Mouse (Mus musculus) neural tube, embryonic 15.5 days (tissue): ENCODE results near the gene 1700013G24Rik. TPM values are rescaled to one million over a fixed set of nuclear protein-coding genes. Genes with fewer than 3 reads are reported as not detected.

Source experiments
- ATAC-seq: fragments of 200-750 bp; cut with Nextera tagmentation; 2 replicates; pipeline ENCODE4 v1.8.0; 2017; ENCODE audit warnings: mild to moderate bottlenecking, moderate TSS enrichment, moderate library complexity; ENCODE audit not compliant: low FRiP score
- H3K27ac ChIP-seq: fragments of 300-500 bp; sonication (generic); replicated peaks from 2 replicates; pipeline ENCODE4 v1.5.1; 2015; ENCODE audit warnings: mild to moderate bottlenecking, inconsistent platforms
- H3K27me3 ChIP-seq: fragments of 300-500 bp; sonication (generic); replicated peaks from 2 replicates; pipeline ENCODE4 v1.6.1; 2015; ENCODE audit warnings: inconsistent platforms
- H3K36me3 ChIP-seq: fragments of 300-500 bp; sonication (generic); 2 replicates; pipeline ENCODE4 v1.6.1; 2015; ENCODE audit warnings: inconsistent platforms
- H3K4me1 ChIP-seq: fragments of 300-500 bp; sonication (generic); 2 replicates; pipeline ENCODE4 v1.6.1; 2015; ENCODE audit warnings: inconsistent platforms
- H3K4me2 ChIP-seq: fragments of 300-500 bp; sonication (generic); 2 replicates; pipeline ENCODE4 v1.6.1; 2015; ENCODE audit warnings: inconsistent platforms, mild to moderate bottlenecking, moderate library complexity
- H3K4me3 ChIP-seq: fragments of 300-500 bp; sonication (generic); replicated peaks from 2 replicates; pipeline ENCODE4 v1.5.1; 2015; ENCODE audit warnings: mild to moderate bottlenecking, inconsistent platforms
- H3K9ac ChIP-seq: fragments of 300-500 bp; sonication (generic); replicated peaks from 2 replicates; pipeline ENCODE4 v1.6.1; 2015; ENCODE audit warnings: mild to moderate bottlenecking, inconsistent platforms
- H3K9me3 ChIP-seq: fragments of 300-500 bp; sonication (generic); replicated peaks from 2 replicates; pipeline ENCODE4 v1.6.1; 2016; ENCODE audit warnings: inconsistent platforms
- WGBS: fragments of 180-500 bp; shearing (Covaris S2); methylation state at CpG from one replicate; pipeline ENCODE4 v1.1.7; 2015; ENCODE audit warnings: mixed read lengths; 5-methylcytosine and 5-hydroxymethylcytosine counted together
- polyA plus RNA-seq: library from polyadenylated mRNA; unstranded; fragments of >200 nt; fragmentation: Nextera tagmentation; extraction: Ambion mirVana; gene quantifications from 2 replicates; pipeline ENCODE4 v1.2.1, GENCODE M21; 2015

1700013G24Rik gene
- polyA plus RNA-seq, 1 experiment from 2014 or later, result not detected

- H3K9ac ChIP-seq, result no peak overlapping the region
- peaks cover 60% of the 10 kb centered on the region for H3K4me1 ChIP-seq
- ATAC-seq, result no peak
- H3K27ac ChIP-seq, result peak overlapping the region; percentile 65; the same call in 1 of the 2 replicates
- H3K4me2 ChIP-seq, result no peak overlapping the region
- no peaks in the 10 kb centered on the region for H3K36me3 ChIP-seq
- no peaks in the 10 kb centered on the region for H3K9me3 ChIP-seq
- H3K27me3 ChIP-seq, result no peaks in the 10 kb centered on the region
- no peak overlapping the region for H3K4me3 ChIP-seq
- 65% methylated on average over 8 of the region's 8 CpGs for WGBS
Observed at GRCm38 (mm10) chr4:137489996-137490395, 36.9 kb downstream of the 1700013G24Rik start.

GRCm38 (mm10) chr4:137492563-137492962, 39.5 kb downstream of the 1700013G24Rik start:
- H3K9me3 ChIP-seq, result no peaks in the 10 kb centered on the region
- no peak for ATAC-seq
- 65% methylated on average over 11 of the region's 11 CpGs for WGBS
- no peak overlapping the region for H3K9ac ChIP-seq
- peaks cover 41% of the 10 kb centered on the region for H3K4me1 ChIP-seq
- H3K27ac ChIP-seq, result no peak overlapping the region
- no peaks in the 10 kb centered on the region for H3K27me3 ChIP-seq
- H3K36me3 ChIP-seq, result no peaks in the 10 kb centered on the region
- no peak overlapping the region for H3K4me3 ChIP-seq
- no peak overlapping the region for H3K4me2 ChIP-seq

- 93% methylated on average over 4 of the region's 4 CpGs for WGBS
- ATAC-seq, result no peak
- H3K9me3 ChIP-seq, result no peaks in the 10 kb centered on the region
Observed at GRCm38 (mm10) chr4:137493187-137493586, 40.1 kb downstream of the 1700013G24Rik start.

GRCm38 (mm10) chr4:137494751-137495500, 41.8 kb downstream of the 1700013G24Rik start:
- WGBS, result 22% methylated on average over 19 of the region's 19 CpGs
- H3K36me3 ChIP-seq, result no peaks in the 10 kb centered on the region
- H3K27me3 ChIP-seq, result no peaks in the 10 kb centered on the region
- H3K4me2 ChIP-seq, result no peak overlapping the region
- H3K27ac ChIP-seq, result peak overlapping the region; percentile 57; the same call in 1 of the 2 replicates
- H3K9me3 ChIP-seq, result no peaks in the 10 kb centered on the region
- 0 out of 2 replicates have a peak, but pooled peaks have one; percentile 28 for ATAC-seq
- no peak overlapping the region for H3K9ac ChIP-seq
- H3K4me1 ChIP-seq, result peaks cover 27% of the 10 kb centered on the region
- no peak overlapping the region for H3K4me3 ChIP-seq

More at GRCm38 (mm10) chr4:137493187-137493586, 40.1 kb downstream of the 1700013G24Rik start:
- Histone ChIP-seq H3K4me3 (no peak overlapping the region), H3K4me2 (no peak overlapping the region), H3K9ac (no peak overlapping the region), H3K4me1 (peaks cover 41% of the 10 kb centered on the region), H3K27me3 (no peaks in the 10 kb centered on the region), H3K27ac (no peak overlapping the region), H3K36me3 (no peaks in the 10 kb centered on the region)

GRCm38 (mm10) chr4:137495501-137496100, 42.5 kb downstream of the 1700013G24Rik start:
- H3K27me3 ChIP-seq, result no peaks in the 10 kb centered on the region
- H3K4me2 ChIP-seq, result no peak overlapping the region
- H3K27ac ChIP-seq, result 0 out of 2 replicates have a peak overlapping the region, but pooled peaks have one; percentile 57
- no peak overlapping the region for H3K9ac ChIP-seq
- 66% methylated on average over 6 of the region's 6 CpGs for WGBS
- H3K36me3 ChIP-seq, result no peaks in the 10 kb centered on the region
- H3K9me3 ChIP-seq, result no peaks in the 10 kb centered on the region
- no peak for ATAC-seq
- H3K4me1 ChIP-seq, result peaks cover 28% of the 10 kb centered on the region
- no peak overlapping the region for H3K4me3 ChIP-seq

- no peaks in the 10 kb centered on the region for H3K9me3 ChIP-seq
- peak overlapping the region; percentile 71; the same call in 1 of the 2 replicates for H3K27ac ChIP-seq
- no peaks in the 10 kb centered on the region for H3K36me3 ChIP-seq
- H3K4me3 ChIP-seq, result no peak overlapping the region
- H3K4me1 ChIP-seq, result peaks cover 28% of the 10 kb centered on the region
- no peak overlapping the region for H3K4me2 ChIP-seq
- H3K9ac ChIP-seq, result no peak overlapping the region
- ATAC-seq, result no peak
- WGBS, result 91% methylated on average over 5 of the region's 5 CpGs
- no peaks in the 10 kb centered on the region for H3K27me3 ChIP-seq
Observed at GRCm38 (mm10) chr4:137497367-137497766, 44.3 kb downstream of the 1700013G24Rik start.

- Histone ChIP-seq H3K27me3 (no peaks in the 10 kb centered on the region), H3K36me3 (no peaks in the 10 kb centered on the region), H3K9me3 (no peaks in the 10 kb centered on the region), H3K9ac (no peak overlapping the region), H3K4me3 (no peak overlapping the region), H3K27ac (peak overlapping the region; percentile 71), H3K4me1 (peaks cover 28% of the 10 kb centered on the region), H3K4me2 (no peak overlapping the region)
- no peak for ATAC-seq
- 68% methylated on average over 9 of the region's 9 CpGs for WGBS
Observed at GRCm38 (mm10) chr4:137497892-137498722, 45.0 kb downstream of the 1700013G24Rik start.

GRCm38 (mm10) chr4:137498882-137499583, 45.9 kb downstream of the 1700013G24Rik start:
- no peaks in the 10 kb centered on the region for H3K9me3 ChIP-seq
- no peak overlapping the region for H3K4me3 ChIP-seq
- ATAC-seq, result no peak
- peak overlapping the region; percentile 61 for H3K27ac ChIP-seq
- no peak overlapping the region for H3K9ac ChIP-seq
- no peaks in the 10 kb centered on the region for H3K27me3 ChIP-seq
- no peak overlapping the region for H3K4me2 ChIP-seq
- peaks cover 28% of the 10 kb centered on the region for H3K4me1 ChIP-seq
- 92% methylated on average over 9 of the region's 9 CpGs for WGBS
- no peaks in the 10 kb centered on the region for H3K36me3 ChIP-seq

- Histone ChIP-seq H3K36me3 (no peaks in the 10 kb centered on the region), H3K27me3 (no peaks in the 10 kb centered on the region), H3K27ac (no peak overlapping the region), H3K4me1 (peaks cover 19% of the 10 kb centered on the region), H3K4me2 (no peak overlapping the region), H3K9me3 (no peaks in the 10 kb centered on the region), H3K9ac (no peak overlapping the region), H3K4me3 (no peak overlapping the region)
- no peak for ATAC-seq
- WGBS, result 81% methylated on average over 12 of the region's 12 CpGs
Observed at GRCm38 (mm10) chr4:137500149-137500548, 47.1 kb downstream of the 1700013G24Rik start.

- 94% methylated on average over 5 of the region's 5 CpGs for WGBS
- Histone ChIP-seq H3K9ac (no peak overlapping the region), H3K36me3 (no peaks in the 10 kb centered on the region), H3K4me3 (no peak overlapping the region), H3K9me3 (no peaks in the 10 kb centered on the region), H3K4me2 (no peak overlapping the region), H3K27me3 (no peaks in the 10 kb centered on the region), H3K27ac (no peak overlapping the region), H3K4me1 (peaks cover 17% of the 10 kb centered on the region)
- no peak for ATAC-seq
Observed at GRCm38 (mm10) chr4:137500953-137501352, 47.9 kb downstream of the 1700013G24Rik start.

GRCm38 (mm10) chr4:137502183-137502582, 49.1 kb downstream of the 1700013G24Rik start:
- Histone ChIP-seq H3K36me3 (no peaks in the 10 kb centered on the region), H3K9me3 (no peaks in the 10 kb centered on the region), H3K27me3 (no peaks in the 10 kb centered on the region), H3K4me3 (no peak overlapping the region), H3K4me1 (peaks cover 17% of the 10 kb centered on the region), H3K27ac (no peak overlapping the region), H3K9ac (no peak overlapping the region), H3K4me2 (no peak overlapping the region)
- no peak for ATAC-seq
- 90% methylated on average over 10 of the region's 10 CpGs for WGBS
